Mouse (Mus musculus) liver, postnatal 0 days (tissue): ENCODE results near the gene Magi2. TPM values are rescaled to one million over a fixed set of nuclear protein-coding genes. Genes with fewer than 3 reads are reported as not detected.

Experiments used
- ATAC-seq: fragments of 200-750 bp; cut with Nextera tagmentation; 2 replicates; pipeline ENCODE4 v1.8.0; 2017; ENCODE audit warnings: mild to moderate bottlenecking, moderate library complexity
- DNase-seq: peaks from one replicate; pipeline ENCODE4 v3.0.0-alpha.2; 2016
- H3K27ac ChIP-seq: fragments of 300-500 bp; sonication (generic); 2 replicates; pipeline ENCODE4 v1.5.1; 2014; ENCODE audit warnings: antibody characterized with exemption, moderate library complexity, mild to moderate bottlenecking, low read depth
- H3K27me3 ChIP-seq: fragments of 300-500 bp; sonication (generic); 2 replicates; pipeline ENCODE4 v1.6.1; 2014; ENCODE audit warnings: low read length, control low read depth, mixed read lengths; ENCODE audit not compliant: insufficient read depth
- H3K36me3 ChIP-seq: fragments of 300-500 bp; sonication (generic); replicated peaks from 2 replicates; pipeline ENCODE4 v1.6.1; 2014; ENCODE audit warnings: mild to moderate bottlenecking, control low read depth, low read length, moderate library complexity, mixed read lengths; ENCODE audit not compliant: insufficient read depth
- H3K4me1 ChIP-seq: fragments of 300-500 bp; sonication (generic); 2 replicates; pipeline ENCODE4 v1.6.1; 2014; ENCODE audit warnings: antibody characterized with exemption, mild to moderate bottlenecking, control low read depth; ENCODE audit not compliant: insufficient read depth
- H3K4me2 ChIP-seq: fragments of 300-500 bp; sonication (generic); 2 replicates; pipeline ENCODE4 v1.6.1; 2014; ENCODE audit warnings: low read depth, mild to moderate bottlenecking, low read length, moderate library complexity, mixed read lengths
- H3K4me3 ChIP-seq: fragments of 300-500 bp; sonication (generic); 2 replicates; pipeline ENCODE4 v1.5.1; 2014; ENCODE audit warnings: low read depth, low read length
- H3K9ac ChIP-seq: fragments of 300-500 bp; sonication (generic); replicated peaks from 2 replicates; pipeline ENCODE4 v1.6.1; 2014; ENCODE audit warnings: mild to moderate bottlenecking, moderate library complexity
- H3K9me3 ChIP-seq: fragments of 300-500 bp; sonication (generic); 2 replicates; pipeline ENCODE4 v1.6.1; 2016; ENCODE audit warnings: mild to moderate bottlenecking, control low read depth, low read length, mixed read lengths
- CTCF ChIP-seq: sonication (generic); IDR thresholded peaks from 2 replicates; pipeline ENCODE4 v1.5.1; 2016; ENCODE audit warnings: antibody characterized with exemption, low read depth
- EP300 ChIP-seq: IDR thresholded peaks from 2 replicates; pipeline ENCODE4 v1.6.1; 2016; ENCODE audit warnings: antibody characterized with exemption, low read depth, mild to moderate bottlenecking
- WGBS: fragments of 180-500 bp; shearing (Covaris S2); extraction: QIAGEN DNeasy Blood & Tissue Kit; methylation state at CpG from one replicate; pipeline ENCODE4 v1.1.7; 2014; ENCODE audit not compliant: insufficient replicate concordance; 5-methylcytosine and 5-hydroxymethylcytosine counted together
- polyA plus RNA-seq: library from polyadenylated mRNA; unstranded; fragments of >200 nt; fragmentation: Nextera tagmentation; extraction: Ambion mirVana; gene quantifications from 2 replicates; pipeline ENCODE4 v1.2.1, GENCODE M21; 2015

Gene Magi2
- polyA plus RNA-seq, 1 experiment from 2014 or later: 0.08 TPM

DNA sequence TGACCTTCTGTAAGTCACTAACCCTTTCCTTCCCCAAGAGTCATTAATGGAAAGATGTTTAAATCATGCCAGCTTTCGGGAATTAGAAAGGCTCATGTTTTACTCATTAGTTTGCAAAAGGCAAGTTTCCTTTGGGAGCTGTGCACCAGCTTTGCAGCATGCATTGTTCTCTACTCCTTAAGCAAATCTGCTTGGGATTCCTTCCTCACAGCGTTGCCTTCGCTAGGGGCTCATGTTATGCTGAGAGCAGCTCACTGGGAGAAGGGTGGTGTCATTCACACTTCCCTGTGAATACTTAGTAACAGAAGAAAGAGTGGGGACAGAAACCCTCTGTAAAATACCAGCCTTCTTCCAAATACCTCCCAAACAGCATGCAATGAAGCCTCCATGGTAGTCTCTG, 1349.0 kb downstream of the Magi2 start:
- Histone ChIP-seq H3K27ac (no peak overlapping the region), H3K27me3 (peaks cover 5% of the 10 kb centered on the region; the same call in 1 of the 2 replicates), H3K4me3 (no peak overlapping the region), H3K9ac (no peak overlapping the region), H3K36me3 (no peaks in the 10 kb centered on the region), H3K4me2 (no peak overlapping the region), H3K4me1 (no peaks in the 10 kb centered on the region), H3K9me3 (no peaks in the 10 kb centered on the region)
- ATAC-seq (no peak), DNase-seq (no peak)
- no peak for TF ChIP-seq CTCF
- TF ChIP-seq EP300: no peak
- 41% methylated on average over 3 of the region's 3 CpGs for WGBS

DNA sequence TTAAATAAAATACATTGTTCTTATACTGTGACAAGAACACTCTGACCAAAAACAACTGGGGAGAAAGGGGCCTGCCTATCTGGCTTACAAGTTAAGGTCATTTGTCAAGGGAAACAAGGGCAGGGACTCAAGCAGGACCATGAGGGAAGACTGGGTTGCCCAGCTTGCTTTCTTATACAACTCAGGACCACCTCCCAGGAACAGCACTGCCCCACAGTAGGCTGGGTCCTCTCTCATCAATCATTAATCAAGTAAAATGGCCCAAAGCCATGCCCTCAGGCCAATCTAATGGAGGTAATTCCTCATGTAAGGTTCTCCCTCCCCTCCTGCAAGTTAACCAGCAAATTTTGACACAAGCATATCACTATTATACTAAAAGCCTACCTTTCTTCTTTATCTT, 1349.4 kb downstream of the Magi2 start:
- H3K27me3 ChIP-seq: peaks cover 6% of the 10 kb centered on the region; the same call in 1 of the 2 replicates
- H3K9me3 ChIP-seq: no peaks in the 10 kb centered on the region
- H3K4me3 ChIP-seq: no peak overlapping the region
- H3K27ac ChIP-seq: no peak overlapping the region
- H3K36me3 ChIP-seq: no peaks in the 10 kb centered on the region
- no peak for DNase-seq
- H3K4me1 ChIP-seq: no peaks in the 10 kb centered on the region
- TF ChIP-seq EP300 (no peak), CTCF (no peak)
- H3K4me2 ChIP-seq: no peak overlapping the region
- no peak overlapping the region for H3K9ac ChIP-seq
- ATAC-seq: no peak

DNA sequence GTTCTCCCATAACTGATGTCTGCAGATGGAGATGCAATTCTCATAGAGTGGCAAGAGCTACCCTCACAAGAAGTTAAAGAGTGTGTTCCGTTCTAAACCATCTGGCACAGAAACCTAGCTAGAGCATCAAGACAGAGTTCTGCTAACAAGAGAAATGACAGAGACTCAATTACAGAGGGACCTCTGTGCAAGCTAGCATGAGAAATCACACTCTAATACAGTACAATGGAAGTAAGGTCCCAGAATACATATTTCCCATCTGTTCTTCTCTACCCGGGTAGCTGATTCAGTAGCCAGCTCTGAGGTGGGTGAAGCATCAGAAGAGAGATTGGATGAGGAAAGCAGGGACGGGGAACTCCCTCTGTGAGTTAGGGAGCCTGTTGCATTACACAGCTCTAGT, 1351.8 kb downstream of the Magi2 start:
- Histone ChIP-seq H3K27ac (no peak overlapping the region), H3K4me3 (no peak overlapping the region), H3K4me2 (no peak overlapping the region), H3K4me1 (no peaks in the 10 kb centered on the region), H3K27me3 (peaks cover 14% of the 10 kb centered on the region; the same call in 1 of the 2 replicates), H3K9ac (no peak overlapping the region), H3K36me3 (no peaks in the 10 kb centered on the region), H3K9me3 (no peaks in the 10 kb centered on the region)
- TF ChIP-seq CTCF: no peak
- ATAC-seq (no peak), DNase-seq (no peak)
- 63% methylated on average over 3 of the region's 3 CpGs for WGBS

DNA sequence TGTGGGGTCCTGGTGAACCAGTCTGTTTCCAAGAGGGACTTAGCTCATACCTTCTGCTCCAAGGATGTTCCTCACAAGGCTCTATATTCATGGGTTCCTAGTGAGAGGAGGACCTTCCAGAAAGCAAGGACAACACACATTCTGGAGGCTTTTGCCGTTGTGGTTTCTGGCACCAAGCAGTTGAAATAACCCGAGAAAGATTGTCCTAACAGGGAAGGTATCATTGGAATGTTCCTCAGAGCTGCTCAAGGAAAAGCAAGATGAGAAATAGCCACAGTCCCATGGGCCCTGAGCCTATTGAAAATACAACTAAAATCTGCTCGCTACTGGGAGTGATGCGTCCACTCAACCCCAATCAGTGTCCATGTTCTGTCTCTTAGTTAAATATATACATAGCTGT, 1353.8 kb downstream of the Magi2 start:
- H3K9ac ChIP-seq: no peak overlapping the region
- no peak for DNase-seq
- H3K27me3 ChIP-seq: peaks cover 14% of the 10 kb centered on the region; the same call in 1 of the 2 replicates
- H3K4me3 ChIP-seq: no peak overlapping the region
- H3K36me3 ChIP-seq: no peaks in the 10 kb centered on the region
- H3K9me3 ChIP-seq: no peaks in the 10 kb centered on the region
- no peak for ATAC-seq
- no peak overlapping the region for H3K27ac ChIP-seq
- H3K4me2 ChIP-seq: no peak overlapping the region
- H3K4me1 ChIP-seq: no peaks in the 10 kb centered on the region
- 76% methylated on average over 4 of the region's 4 CpGs for WGBS
- TF ChIP-seq CTCF (no peak), EP300 (no peak)

DNA sequence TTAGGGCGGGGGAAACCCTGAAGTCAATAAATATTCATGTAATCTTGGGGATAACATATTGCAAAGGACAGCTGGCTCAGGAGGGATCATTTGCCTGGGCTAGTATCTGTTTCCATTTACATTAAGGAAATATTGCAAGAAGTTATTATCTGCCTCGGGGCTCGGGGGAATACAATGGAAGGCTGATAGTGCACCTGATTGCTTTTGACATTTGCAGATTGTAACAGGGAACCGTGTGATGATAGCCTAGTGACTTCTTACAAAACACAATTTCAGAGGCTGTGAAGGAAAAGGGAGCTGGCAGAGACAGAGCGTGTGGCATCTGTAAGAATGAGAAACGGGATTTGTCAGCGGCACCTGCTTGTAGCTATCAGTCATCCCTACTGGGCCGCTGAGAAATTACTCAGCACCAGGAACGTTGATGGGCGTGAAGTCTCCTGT, 1356.2 kb downstream of the Magi2 start:
- H3K4me1 ChIP-seq: no peaks in the 10 kb centered on the region
- no peak for ATAC-seq
- no peak overlapping the region for H3K9ac ChIP-seq
- H3K36me3 ChIP-seq: no peaks in the 10 kb centered on the region
- WGBS: 67% methylated on average over 10 of the region's 10 CpGs
- no peak overlapping the region for H3K27ac ChIP-seq
- no peak overlapping the region for H3K4me2 ChIP-seq
- TF ChIP-seq EP300 (no peak), CTCF (no peak)
- H3K9me3 ChIP-seq: no peaks in the 10 kb centered on the region
- no peak for DNase-seq
- no peak overlapping the region for H3K4me3 ChIP-seq
- peaks cover 15% of the 10 kb centered on the region for H3K27me3 ChIP-seq

DNA sequence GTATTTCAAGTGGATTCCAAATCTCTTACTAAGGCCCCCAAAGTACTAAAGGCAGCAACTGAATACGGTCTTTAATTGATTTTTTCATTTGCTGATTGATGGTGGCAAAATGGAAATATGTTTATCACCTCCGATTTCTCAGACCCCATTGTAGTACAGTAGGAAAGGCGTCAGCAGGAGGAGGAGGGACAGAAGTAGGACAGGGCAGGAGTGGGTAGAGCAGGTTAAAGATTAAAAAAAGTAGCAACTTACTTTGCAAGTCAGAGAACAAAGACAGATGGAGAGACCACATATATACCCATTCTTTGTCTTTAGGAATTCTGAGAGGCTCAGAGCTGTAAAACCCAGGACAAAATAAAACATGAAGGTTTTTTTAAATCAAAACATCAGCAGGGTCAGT, 1356.8 kb downstream of the Magi2 start:
- Histone ChIP-seq H3K27ac (no peak overlapping the region), H3K4me3 (no peak overlapping the region), H3K4me1 (no peaks in the 10 kb centered on the region), H3K9me3 (no peaks in the 10 kb centered on the region), H3K9ac (no peak overlapping the region), H3K4me2 (no peak overlapping the region), H3K27me3 (peaks cover 15% of the 10 kb centered on the region), H3K36me3 (no peaks in the 10 kb centered on the region)
- DNase-seq (no peak), ATAC-seq (no peak)
- TF ChIP-seq CTCF (no peak), EP300 (no peak)
- WGBS: 60% methylated on average over 3 of the region's 3 CpGs

DNA sequence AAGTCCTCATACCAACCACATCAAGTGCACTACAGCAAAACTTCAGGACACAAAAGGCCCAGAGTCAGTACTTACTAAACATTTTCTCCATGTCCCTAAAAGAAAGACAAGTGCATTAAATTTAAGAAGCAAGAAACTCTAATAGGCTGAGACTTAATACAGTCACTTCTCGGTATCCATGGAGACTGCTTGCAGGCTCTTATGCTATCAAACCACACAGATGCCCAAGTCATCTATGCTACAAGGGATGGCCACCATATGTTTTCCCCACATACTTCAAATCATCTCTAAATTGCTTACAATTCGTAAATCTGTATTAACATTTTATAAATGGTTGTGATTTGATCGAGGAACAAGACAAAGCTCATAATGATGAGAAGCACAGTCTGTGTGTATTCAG, 1357.9 kb downstream of the Magi2 start:
- H3K4me2 ChIP-seq: no peak overlapping the region
- ATAC-seq (no peak), DNase-seq (no peak)
- no peak overlapping the region for H3K27ac ChIP-seq
- no peaks in the 10 kb centered on the region for H3K36me3 ChIP-seq
- 85% methylated on average over 3 of the region's 3 CpGs for WGBS
- no peak overlapping the region for H3K9ac ChIP-seq
- TF ChIP-seq CTCF: no peak
- TF ChIP-seq EP300: no peak
- no peaks in the 10 kb centered on the region for H3K4me1 ChIP-seq
- H3K4me3 ChIP-seq: no peak overlapping the region
- H3K9me3 ChIP-seq: no peaks in the 10 kb centered on the region
- peaks cover 13% of the 10 kb centered on the region for H3K27me3 ChIP-seq
